ENCODE assay signal across 10 mouse cellular contexts in genomic region chr12:117152366-117153165, GRCm38 (mm10).
DNase-seq lines count a peak whose midpoint lies in the region; ATAC-seq and TF ChIP-seq lines count a peak whose summit lies in the region.
"Had no signal": no experiment of that assay in that cellular context is flagged by ENCODE, and none has a peak within 500 bp of the region (broad histone marks: within the 10 kb centered on the region; RNA-seq: fewer than 3 reads in every experiment).

No protein-coding gene starts in this region.

- H3K9me3 ChIP-seq in lung, embryonic 14.5 days (ENCODE audit: low read depth, low read length): no peaks in the 10 kb centered on the region
- no peaks in the 10 kb centered on the region for H3K9me3 ChIP-seq in embryonic facial prominence, embryonic 15.5 days (replicated peaks)
- no peaks in the 10 kb centered on the region for H3K9me3 ChIP-seq in limb, embryonic 11.5 days (ENCODE audit: control insufficient read depth, low read length)

- peak overlapping the region; percentile 57; the same call in 1 of the 2 replicates for H3K4me3 ChIP-seq in lung, embryonic 14.5 days (ENCODE audit: low read depth, low read length)
- H3K4me3 ChIP-seq in embryonic facial prominence, embryonic 15.5 days (replicated peaks): no peak overlapping the region; the same call in 1 of the 2 replicates
- H3K4me3 ChIP-seq in limb, embryonic 11.5 days (ENCODE audit: low read depth, low read length): no peak overlapping the region; the same call in 1 of the 2 replicates

- H3K4me1 ChIP-seq in lung, embryonic 14.5 days (ENCODE audit: insufficient read depth): 0 out of 2 replicates have a peak, but pooled peaks cover 4% of the 10 kb centered on the region
- H3K4me1 ChIP-seq in embryonic facial prominence, embryonic 15.5 days: peaks cover 36% of the 10 kb centered on the region
- H3K4me1 ChIP-seq in limb, embryonic 11.5 days (ENCODE audit: control insufficient read depth, insufficient read depth, low read length): peaks cover 16% of the 10 kb centered on the region

- H3K27ac ChIP-seq in lung, embryonic 14.5 days (ENCODE audit: low read depth): no peak overlapping the region
- no peak overlapping the region for H3K27ac ChIP-seq in embryonic facial prominence, embryonic 15.5 days (replicated peaks)
- H3K27ac ChIP-seq in limb, embryonic 11.5 days (replicated peaks; ENCODE audit: low read depth, low read length): no peak overlapping the region
- H3K27ac ChIP-seq: kidney, postnatal 0 days had no signal

- H3K27me3 ChIP-seq in lung, embryonic 14.5 days (ENCODE audit: insufficient read depth, low read length): peaks cover 92% of the 10 kb centered on the region
- peaks cover 79% of the 10 kb centered on the region for H3K27me3 ChIP-seq in embryonic facial prominence, embryonic 15.5 days
- H3K27me3 ChIP-seq in limb, embryonic 11.5 days (ENCODE audit: control insufficient read depth, insufficient read depth, low read length): peaks cover 68% of the 10 kb centered on the region

- no peak for DNase-seq in lung, embryonic 14.5 days
- no peak for DNase-seq in lung, postnatal 10 days
- peak; percentile 53 for DNase-seq in limb, embryonic 11.5 days (ENCODE audit: low spot score)
- DNase-seq in retina, embryonic 14.5 days (ENCODE audit: low spot score): peak; percentile 58
- DNase-seq in natural killer cell, adult 2 months (ENCODE audit: low spot score in 2 of 2): no peak
- no peak for DNase-seq in kidney, postnatal 10 days
- no peak for DNase-seq in spleen, postnatal 36 days (ENCODE audit: low spot score in 2 of 2)
- DNase-seq: lung, postnatal 4 days had no signal

- H3K9ac ChIP-seq in lung, embryonic 14.5 days: no peak overlapping the region
- H3K9ac ChIP-seq in embryonic facial prominence, embryonic 15.5 days: no peak overlapping the region
- H3K9ac ChIP-seq in limb, embryonic 11.5 days (ENCODE audit: low read length): no peak overlapping the region

- H3K36me3 ChIP-seq in lung, embryonic 14.5 days (ENCODE audit: insufficient read depth): no peaks in the 10 kb centered on the region
- H3K36me3 ChIP-seq in embryonic facial prominence, embryonic 15.5 days: no peaks in the 10 kb centered on the region
- H3K36me3 ChIP-seq in limb, embryonic 11.5 days (ENCODE audit: control insufficient read depth, insufficient read depth, low read length): no peaks in the 10 kb centered on the region

- ATAC-seq in lung, embryonic 14.5 days (ENCODE audit: insufficient read depth): no peak
- no peak for ATAC-seq in embryonic facial prominence, embryonic 15.5 days (ENCODE audit: insufficient number of reproducible peaks, low FRiP score, low TSS enrichment, low read depth)
- ATAC-seq in limb, embryonic 11.5 days (ENCODE audit: insufficient number of reproducible peaks, low FRiP score, low TSS enrichment, low read depth): no peak

- WGBS in lung, embryonic 14.5 days: 5% methylated on average over 28 of the region's 28 CpGs
- 4% methylated on average over 28 of the region's 28 CpGs for WGBS in embryonic facial prominence, embryonic 15.5 days
- WGBS in limb, embryonic 11.5 days: 4% methylated on average over 28 of the region's 28 CpGs

- peak overlapping the region; percentile 86 for H3K4me2 ChIP-seq in lung, embryonic 14.5 days
- peak overlapping the region; percentile 92 for H3K4me2 ChIP-seq in embryonic facial prominence, embryonic 15.5 days (replicated peaks)
- peak overlapping the region; percentile 75; the same call in 1 of the 2 replicates for H3K4me2 ChIP-seq in limb, embryonic 11.5 days (ENCODE audit: low read depth, severe bottlenecking)

- TF ChIP-seq CTCF in lung, embryonic 14.5 days (IDR thresholded peaks at IDR 0.05; ENCODE audit: low read depth): no peak

Comparison
In these comparisons a context has a peak if more than half of its experiments do, and no peak if none do; other contexts are left out.
1. DNase-seq: peak in limb, embryonic 11.5 days (single experiment) and retina, embryonic 14.5 days (single experiment); none in lung, embryonic 14.5 days (single experiment), lung, postnatal 10 days (single experiment), natural killer cell, adult 2 months (0 of 2), kidney, postnatal 10 days (single experiment) and spleen, postnatal 36 days (0 of 2).
2. Peak in every context shown above with its lines, with median percentiles within 50 percentile points of each other: H3K4me2 ChIP-seq.